Mouse (Mus musculus) spleen, adult 2 months (tissue): ENCODE results near the gene Arhgef10l.

Experiments
- CTCF ChIP-seq: fragments of 200-500 bp; IDR thresholded peaks from 2 replicates; pipeline ENCODE4 v1.5.1; 2011; ENCODE audit warnings: mild to moderate bottlenecking, inconsistent platforms; ENCODE audit not compliant: insufficient read depth, insufficient read length, insufficient replicate concordance; ENCODE audit errors: extremely low read depth
- POLR2A ChIP-seq: fragments of 200-500 bp; IDR thresholded peaks from 2 replicates; pipeline ENCODE4 v1.6.1; 2011; ENCODE audit warnings: low read depth, low read length, inconsistent platforms

GRCm38 (mm10) chr4:140524927-140525326, 140.9 kb downstream of the Arhgef10l start:
- no peak for TF ChIP-seq CTCF
- TF ChIP-seq POLR2A, result no peak
